Mouse (Mus musculus) limb, embryonic 11.5 days (tissue): ENCODE data around the gene Clca4a. TPM values are rescaled to one million over a fixed set of nuclear protein-coding genes. Genes with fewer than 3 reads are reported as not detected.

Experiments used
- ATAC-seq: fragments of 200-750 bp; cut with Nextera tagmentation; 2 replicates; pipeline ENCODE4 v1.8.0; 2017; ENCODE audit warnings: low read depth; ENCODE audit not compliant: insufficient number of reproducible peaks, low FRiP score, low TSS enrichment
- DNase-seq: peaks from one replicate; pipeline ENCODE4 v3.0.0-alpha.2; 2015; ENCODE audit warnings: low spot score
- H3K27ac ChIP-seq: fragments of 300-500 bp; sonication (generic); replicated peaks from 2 replicates; pipeline ENCODE4 v1.5.1; 2014; ENCODE audit warnings: low read depth, mild to moderate bottlenecking, low read length
- H3K27me3 ChIP-seq: fragments of 300-500 bp; sonication (generic); 2 replicates; pipeline ENCODE4 v1.6.1; 2014; ENCODE audit warnings: mild to moderate bottlenecking, low read length, mixed read lengths; ENCODE audit not compliant: control insufficient read depth, insufficient read depth
- H3K36me3 ChIP-seq: fragments of 300-500 bp; sonication (generic); 2 replicates; pipeline ENCODE4 v1.6.1; 2014; ENCODE audit warnings: mild to moderate bottlenecking, low read length, moderate library complexity, mixed read lengths; ENCODE audit not compliant: control insufficient read depth, insufficient read depth
- H3K4me1 ChIP-seq: fragments of 300-500 bp; sonication (generic); 2 replicates; pipeline ENCODE4 v1.6.1; 2014; ENCODE audit warnings: low read length, mixed read lengths; ENCODE audit not compliant: control insufficient read depth, insufficient read depth
- H3K4me2 ChIP-seq: fragments of 300-500 bp; sonication (generic); 2 replicates; pipeline ENCODE4 v1.6.1; 2014; ENCODE audit warnings: low read depth, mild to moderate bottlenecking, moderate library complexity; ENCODE audit not compliant: severe bottlenecking
- H3K4me3 ChIP-seq: fragments of 300-500 bp; sonication (generic); 2 replicates; pipeline ENCODE4 v1.5.1; 2014; ENCODE audit warnings: low read depth, low read length
- H3K9ac ChIP-seq: fragments of 300-500 bp; sonication (generic); 2 replicates; pipeline ENCODE4 v1.6.1; 2014; ENCODE audit warnings: mild to moderate bottlenecking, low read length
- H3K9me3 ChIP-seq: fragments of 300-500 bp; sonication (generic); 2 replicates; pipeline ENCODE4 v1.6.1; 2016; ENCODE audit warnings: low read length; ENCODE audit not compliant: control insufficient read depth
- WGBS: fragments of 180-500 bp; shearing (Covaris S2); extraction: QIAGEN DNeasy Blood & Tissue Kit; methylation state at CpG from one replicate; pipeline ENCODE4 v1.1.7; 2014; 5-methylcytosine and 5-hydroxymethylcytosine counted together
- polyA plus RNA-seq: library from polyadenylated mRNA; unstranded; fragments of >200 nt; fragmentation: Nextera tagmentation; extraction: Ambion mirVana; gene quantifications from 2 replicates; pipeline ENCODE4 v1.2.1, GENCODE M21; 2014

Gene Clca4a
- not detected in 2 replicates for polyA plus RNA-seq

DNA sequence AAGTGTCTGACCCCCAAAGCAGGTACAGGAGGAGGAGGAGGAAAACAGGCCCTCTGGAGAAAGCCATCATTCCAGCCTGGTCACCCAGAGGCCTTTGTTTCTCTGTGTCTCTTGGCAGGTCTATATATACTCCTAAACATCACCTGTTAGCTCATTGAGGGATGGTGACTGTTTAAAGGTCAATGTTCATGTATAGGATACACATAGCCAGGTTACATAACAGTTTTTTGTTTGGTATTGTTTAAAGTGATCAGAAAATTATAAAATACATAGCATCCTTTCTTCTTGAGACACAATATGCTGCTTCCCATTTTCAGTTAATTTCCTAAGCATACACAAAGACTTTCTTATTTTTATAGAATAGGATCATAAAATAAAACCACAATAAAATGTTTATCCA lies at the start of gene Clca4a:
Gene Clca4a, minus strand, starts transcription at position 101 of the 400 bp plus-strand sequence.
- H3K36me3 ChIP-seq: no peaks in the 10 kb centered on the region
- H3K27ac ChIP-seq: no peak within 1 kb of the TSS
- H3K4me3 ChIP-seq: no peak within 1 kb of the TSS
- no peak within 1 kb of the TSS for H3K4me2 ChIP-seq
- no peak for ATAC-seq
- H3K9ac ChIP-seq: no peak within 1 kb of the TSS
- no peak for DNase-seq
- H3K4me1 ChIP-seq: no peaks in the 10 kb centered on the region
- H3K9me3 ChIP-seq: no peaks in the 10 kb centered on the region
- no peaks in the 10 kb centered on the region for H3K27me3 ChIP-seq

DNA sequence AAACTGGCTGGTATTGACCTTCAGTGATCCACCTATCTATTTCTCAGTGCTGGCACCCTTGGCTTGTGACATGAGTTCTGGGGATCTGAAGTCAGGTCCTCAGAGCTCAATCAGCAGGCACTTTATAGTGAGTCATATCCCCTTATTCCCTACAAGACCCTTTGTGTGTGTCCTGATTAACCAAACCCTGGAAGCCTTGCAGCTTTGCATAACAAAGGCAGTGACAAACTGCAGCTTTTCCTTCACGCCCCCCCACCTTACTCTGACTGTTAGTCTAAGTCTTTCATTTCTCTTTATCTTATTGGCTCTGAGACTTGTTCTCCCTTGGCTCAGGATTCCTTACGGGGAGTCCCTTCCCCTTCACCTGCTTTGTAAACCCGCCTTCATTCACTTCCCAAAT lies 43.0 kb upstream of the Clca4a start:
- Histone ChIP-seq H3K27me3 (no peaks in the 10 kb centered on the region), H3K4me2 (no peak overlapping the region), H3K9ac (no peak overlapping the region), H3K4me3 (no peak overlapping the region), H3K4me1 (no peaks in the 10 kb centered on the region), H3K9me3 (no peaks in the 10 kb centered on the region), H3K36me3 (no peaks in the 10 kb centered on the region), H3K27ac (no peak overlapping the region)
- ATAC-seq (no peak), DNase-seq (no peak)
- 78% methylated on average over 3 of the region's 3 CpGs for WGBS

DNA sequence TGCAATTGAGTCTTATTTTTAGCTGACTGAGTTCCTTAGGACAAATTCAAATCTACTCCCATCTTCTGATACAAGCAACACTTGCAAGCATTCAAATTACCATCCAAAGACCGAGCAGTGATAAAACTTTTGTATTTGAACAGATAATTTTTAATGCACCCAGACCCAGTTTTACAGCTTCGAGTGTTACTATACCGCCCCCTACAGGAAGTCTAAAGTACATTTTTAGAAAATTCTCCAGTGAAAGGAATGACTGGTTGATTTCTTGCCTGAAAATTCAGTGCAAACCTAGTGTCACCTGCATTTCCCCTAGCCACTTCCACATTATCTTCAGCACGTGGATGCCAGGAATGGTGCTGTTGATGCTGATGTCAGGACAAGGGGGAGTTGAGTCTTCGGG lies 29.6 kb upstream of the Clca4a start:
- WGBS: 37% methylated on average over 5 of the region's 5 CpGs
- Histone ChIP-seq H3K4me2 (no peak overlapping the region), H3K27ac (no peak overlapping the region), H3K9ac (no peak overlapping the region), H3K9me3 (no peaks in the 10 kb centered on the region), H3K4me1 (no peaks in the 10 kb centered on the region), H3K27me3 (no peaks in the 10 kb centered on the region), H3K4me3 (no peak overlapping the region), H3K36me3 (no peaks in the 10 kb centered on the region)
- DNase-seq: no peak
- no peak for ATAC-seq

DNA sequence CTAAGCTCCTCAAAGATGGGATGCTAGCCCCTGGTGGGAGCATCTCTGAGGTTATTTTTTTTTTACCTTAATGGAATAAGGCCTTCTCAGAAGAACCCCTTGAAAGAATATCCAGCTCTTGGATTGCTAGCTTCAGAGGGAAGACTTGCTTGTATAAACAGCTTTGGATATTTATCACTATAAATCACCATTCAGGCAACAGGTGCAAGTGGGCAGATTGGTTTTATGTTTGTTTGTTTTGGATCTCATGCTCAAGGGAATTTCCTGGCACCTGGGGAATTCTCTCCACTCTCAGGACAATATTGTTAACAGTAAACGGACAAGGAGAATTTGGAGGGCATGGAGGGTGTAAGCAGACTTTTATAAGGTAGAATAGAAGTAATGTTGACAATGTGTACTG lies 26.1 kb upstream of the Clca4a start:
- no peak for DNase-seq
- Histone ChIP-seq H3K27me3 (no peaks in the 10 kb centered on the region), H3K4me3 (no peak overlapping the region), H3K4me1 (no peaks in the 10 kb centered on the region), H3K36me3 (no peaks in the 10 kb centered on the region), H3K9me3 (no peaks in the 10 kb centered on the region), H3K27ac (no peak overlapping the region), H3K4me2 (no peak overlapping the region), H3K9ac (no peak overlapping the region)
- 88% methylated on average over 1 of the region's 1 CpGs for WGBS
- ATAC-seq: no peak

DNA sequence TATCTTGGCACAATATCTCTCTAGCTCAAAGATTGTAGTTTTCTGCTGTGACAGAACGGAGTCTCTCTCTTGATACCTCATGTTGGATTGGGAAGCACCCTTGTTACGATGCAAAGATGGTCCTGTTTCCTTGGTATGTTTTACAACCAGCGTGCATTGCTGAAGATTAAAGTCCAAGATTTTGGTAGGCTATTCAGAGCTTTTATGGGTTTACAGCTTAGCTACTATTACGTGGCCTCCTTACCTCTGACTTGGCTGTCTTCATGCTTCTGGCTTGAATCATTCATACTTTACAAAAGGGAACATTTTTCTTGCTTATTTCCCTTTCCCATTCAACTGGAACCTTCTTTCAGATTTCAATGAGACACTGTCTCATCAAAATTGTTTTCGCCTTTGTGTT lies 18.2 kb upstream of the Clca4a start:
- Histone ChIP-seq H3K9me3 (no peaks in the 10 kb centered on the region), H3K4me2 (no peak overlapping the region), H3K27ac (no peak overlapping the region), H3K9ac (no peak overlapping the region), H3K4me1 (no peaks in the 10 kb centered on the region), H3K27me3 (no peaks in the 10 kb centered on the region), H3K36me3 (no peaks in the 10 kb centered on the region), H3K4me3 (no peak overlapping the region)
- ATAC-seq (no peak), DNase-seq (no peak)
- 82% methylated on average over 5 of the region's 5 CpGs for WGBS

DNA sequence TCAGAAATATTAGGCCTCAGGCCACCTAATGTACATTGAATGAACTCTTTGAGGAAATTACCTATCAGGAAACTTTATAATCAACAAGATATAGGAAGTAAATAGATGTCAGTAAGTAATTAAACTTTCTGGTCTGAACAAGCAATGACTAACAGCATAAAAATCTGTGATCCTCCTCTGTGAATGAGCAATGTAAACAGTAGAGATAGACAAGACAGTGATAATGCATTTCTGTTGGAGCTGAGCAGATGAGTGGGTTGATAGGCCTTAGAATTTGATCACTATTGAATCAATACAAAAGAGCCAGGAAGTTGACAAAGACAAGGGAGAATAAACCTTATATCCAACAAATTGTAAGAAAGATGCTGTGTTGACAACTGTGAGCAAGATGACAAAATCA lies 17.8 kb upstream of the Clca4a start:
- Histone ChIP-seq H3K27me3 (no peaks in the 10 kb centered on the region), H3K4me3 (no peak overlapping the region), H3K27ac (no peak overlapping the region), H3K9ac (no peak overlapping the region), H3K4me1 (no peaks in the 10 kb centered on the region), H3K36me3 (no peaks in the 10 kb centered on the region), H3K9me3 (no peaks in the 10 kb centered on the region), H3K4me2 (no peak overlapping the region)
- ATAC-seq (no peak), DNase-seq (no peak)

DNA sequence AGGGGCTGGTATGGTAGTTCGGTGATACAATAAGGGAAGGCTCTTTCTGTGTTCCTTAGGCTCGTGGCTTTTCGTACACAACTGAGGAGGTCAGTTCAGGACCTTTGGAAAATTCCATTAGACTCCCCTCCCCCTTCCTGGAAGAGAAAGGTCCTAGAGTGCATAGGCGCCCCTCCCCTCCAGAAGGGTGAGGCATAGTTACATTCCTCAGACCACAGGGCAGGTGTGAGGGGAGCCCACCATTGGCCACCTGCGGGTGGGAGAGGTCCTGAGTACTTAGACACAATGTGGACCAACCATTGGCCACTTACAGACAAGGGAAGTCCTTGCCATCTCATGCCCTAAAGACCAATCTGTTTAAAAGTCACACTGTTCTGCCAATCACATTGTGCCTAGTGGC lies 11.0 kb upstream of the Clca4a start:
- Histone ChIP-seq H3K27me3 (no peaks in the 10 kb centered on the region), H3K36me3 (no peaks in the 10 kb centered on the region), H3K9me3 (no peaks in the 10 kb centered on the region), H3K4me2 (no peak overlapping the region), H3K4me3 (no peak overlapping the region), H3K9ac (no peak overlapping the region), H3K27ac (no peak overlapping the region), H3K4me1 (no peaks in the 10 kb centered on the region)
- no peak for DNase-seq
- WGBS: 88% methylated on average over 5 of the region's 5 CpGs
- ATAC-seq: no peak

DNA sequence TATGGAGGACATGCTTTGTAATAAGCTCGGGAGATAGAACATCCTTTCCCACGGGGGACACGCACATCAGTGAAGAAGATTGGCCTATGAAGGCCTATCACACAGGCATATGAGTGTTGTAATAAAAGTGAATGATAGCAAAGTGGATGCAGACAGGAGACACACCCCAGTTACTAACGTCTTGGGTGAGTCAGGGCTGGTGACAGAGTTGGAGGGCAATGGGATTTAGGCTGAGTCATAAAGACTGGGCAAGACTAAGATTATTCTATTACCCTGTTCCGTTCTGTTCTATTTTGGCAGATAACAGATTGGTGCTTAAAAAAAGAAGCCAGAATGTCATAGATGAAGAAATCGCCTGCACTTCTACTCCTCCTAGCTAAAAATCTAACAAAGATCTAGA lies 5.7 kb upstream of the Clca4a start:
- no peaks in the 10 kb centered on the region for H3K27me3 ChIP-seq
- H3K36me3 ChIP-seq: no peaks in the 10 kb centered on the region
- H3K4me1 ChIP-seq: no peaks in the 10 kb centered on the region
- no peak for DNase-seq
- H3K9me3 ChIP-seq: no peaks in the 10 kb centered on the region
- H3K9ac ChIP-seq: no peak overlapping the region
- ATAC-seq: no peak
- no peak overlapping the region for H3K4me3 ChIP-seq
- no peak overlapping the region for H3K27ac ChIP-seq
- 89% methylated on average over 6 of the region's 6 CpGs for WGBS
- H3K4me2 ChIP-seq: no peak overlapping the region

DNA sequence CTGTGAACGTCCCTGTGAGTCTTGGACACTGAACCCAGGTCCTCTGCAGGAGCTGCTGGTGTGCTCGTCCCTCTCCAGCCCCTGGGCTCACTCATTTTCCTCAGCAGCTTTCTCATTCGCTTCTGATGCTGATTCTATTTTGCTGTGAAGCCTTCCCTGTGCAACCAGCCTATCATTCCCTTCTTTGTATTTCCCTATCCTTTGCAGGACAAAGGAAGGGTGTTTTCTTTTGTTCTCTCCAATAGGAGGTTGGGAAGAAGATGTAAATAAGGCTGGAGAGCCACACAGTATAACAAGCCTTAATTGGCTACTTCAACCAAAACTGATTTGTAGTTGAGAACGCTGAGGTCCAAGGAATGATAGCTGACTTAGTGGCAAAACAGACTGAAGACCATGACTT lies 2.8 kb upstream of the Clca4a start:
- no peaks in the 10 kb centered on the region for H3K9me3 ChIP-seq
- no peak overlapping the region for H3K4me3 ChIP-seq
- ATAC-seq: no peak
- H3K4me2 ChIP-seq: no peak overlapping the region
- WGBS: 54% methylated on average over 4 of the region's 4 CpGs
- no peaks in the 10 kb centered on the region for H3K27me3 ChIP-seq
- no peak for DNase-seq
- H3K36me3 ChIP-seq: no peaks in the 10 kb centered on the region
- no peak overlapping the region for H3K27ac ChIP-seq
- no peak overlapping the region for H3K9ac ChIP-seq
- H3K4me1 ChIP-seq: no peaks in the 10 kb centered on the region
